Mouse (Mus musculus): Measurements from ENCODE around the gene Bst2. TPM values are rescaled to one million over a fixed set of nuclear protein-coding genes. Genes with fewer than 3 reads are reported as not detected.
A peak's percentile ranks its signal among the peaks of the same experiment; 100 is the strongest.
"Not testable (repeated sequence)": the region's sequence is repeated elsewhere in the genome, so short reads cannot be mapped to it uniquely, and the experiment has no call there.

Gene Bst2
- polyA plus RNA-seq, 2 experiments from 2014 or later, result 75.3 to 150 TPM

DNA sequence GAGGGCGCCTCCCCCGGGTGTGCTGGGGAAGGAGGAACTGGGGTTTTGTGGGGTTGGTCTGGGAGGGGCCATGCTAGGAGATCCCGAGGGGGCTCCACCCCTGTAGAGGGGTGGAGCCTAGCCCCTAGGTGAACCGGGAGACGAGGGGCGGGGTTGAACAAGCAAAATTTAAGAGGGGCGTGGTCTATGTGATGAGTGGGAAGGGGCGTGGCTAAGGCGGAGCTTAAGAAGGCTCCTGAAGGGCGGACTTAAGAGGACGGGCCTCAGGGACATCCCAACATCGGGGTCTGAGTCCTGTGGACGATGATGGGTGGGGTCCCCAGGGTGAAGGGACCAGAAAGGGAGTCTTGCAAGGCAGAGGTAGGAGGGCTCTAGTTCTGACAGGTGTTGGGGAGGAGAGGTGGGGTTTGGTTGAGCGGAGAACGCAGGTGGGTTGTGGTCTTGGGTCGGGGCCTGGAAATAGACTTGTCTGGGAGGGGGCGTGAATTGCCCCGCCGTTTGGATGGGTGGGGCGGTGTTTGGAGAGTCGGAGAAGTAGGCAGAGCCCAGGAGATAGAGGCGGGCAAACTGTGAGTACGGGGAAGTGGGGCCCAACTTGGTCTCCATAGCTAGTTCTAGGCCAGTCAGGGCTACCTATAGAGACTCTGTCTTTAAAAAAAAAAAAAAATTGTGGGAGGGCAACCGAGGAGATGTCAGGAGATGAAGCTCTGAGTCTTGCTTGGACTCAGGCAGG lies 21.9 kb upstream of the Bst2 start:
- peak; percentile 49 for ATAC-seq

DNA sequence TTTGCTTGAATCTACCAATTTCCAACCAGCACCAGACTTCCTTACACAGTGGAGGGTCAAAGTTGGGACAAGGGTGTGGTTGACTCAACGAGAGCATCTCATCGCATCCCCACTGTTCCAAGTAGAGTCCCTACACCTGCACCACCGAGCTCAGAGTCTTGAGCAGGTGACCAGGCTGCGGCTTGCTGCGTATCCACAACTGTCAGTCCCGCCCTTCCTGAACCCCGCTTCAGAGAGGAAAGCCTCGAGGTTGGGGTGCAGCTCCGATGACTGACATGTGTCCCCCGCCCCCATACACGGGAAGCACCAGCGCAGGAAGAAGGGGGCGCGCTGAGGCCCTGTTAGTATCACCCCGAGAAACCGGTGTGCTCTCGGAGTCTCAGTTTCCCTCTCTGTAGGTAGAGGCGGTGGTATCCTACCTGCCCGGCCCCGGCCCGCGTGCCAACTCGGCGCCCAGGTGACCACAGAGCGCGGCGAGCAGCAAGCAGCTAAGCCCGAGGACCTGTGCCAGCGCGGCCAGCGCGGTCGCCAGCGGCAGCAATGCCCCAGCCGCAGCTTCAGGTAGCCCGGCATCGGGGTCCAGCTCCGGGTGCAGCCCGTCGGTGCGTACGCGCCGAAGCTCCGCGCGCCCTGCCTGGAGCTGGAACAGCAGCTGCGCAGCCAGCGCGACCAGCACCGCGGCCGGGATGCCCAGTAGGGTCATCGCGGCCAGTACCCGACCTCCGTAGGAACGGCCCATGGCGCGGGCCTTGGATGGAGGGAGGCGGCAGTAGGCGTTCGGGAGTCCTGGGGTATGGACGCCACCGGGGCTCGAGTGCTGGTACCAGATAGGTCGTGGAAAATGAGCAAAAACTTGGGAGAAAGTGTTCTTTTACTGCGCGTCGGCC lies 21.1 kb upstream of the Bst2 start, which contains the start of gene Tmem221:
Gene Tmem221 (minus strand): TSS at position 801 of the 887 bp plus-strand sequence.
- peak; percentile 42 for ATAC-seq

DNA sequence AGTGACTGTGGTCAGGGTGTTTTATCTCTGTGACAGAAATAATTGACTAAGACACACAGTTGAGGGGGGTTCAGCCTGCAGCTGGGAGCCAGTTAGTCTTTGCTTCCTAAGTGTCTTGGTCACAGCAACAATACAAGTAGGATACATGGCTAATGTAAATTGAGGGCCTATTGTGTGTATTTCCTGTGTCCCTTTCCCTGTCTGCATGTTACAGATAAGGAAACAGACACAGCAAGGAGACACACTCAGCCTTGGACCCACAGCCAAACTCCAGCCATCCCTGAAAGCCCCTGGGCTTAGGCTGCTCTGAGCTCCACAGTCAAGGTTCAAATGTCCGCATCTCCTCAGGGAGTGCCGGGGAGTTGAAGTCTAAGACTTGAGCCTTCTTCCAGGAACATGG lies 17.4 kb upstream of the Bst2 start:
- ATAC-seq, result no peak

DNA sequence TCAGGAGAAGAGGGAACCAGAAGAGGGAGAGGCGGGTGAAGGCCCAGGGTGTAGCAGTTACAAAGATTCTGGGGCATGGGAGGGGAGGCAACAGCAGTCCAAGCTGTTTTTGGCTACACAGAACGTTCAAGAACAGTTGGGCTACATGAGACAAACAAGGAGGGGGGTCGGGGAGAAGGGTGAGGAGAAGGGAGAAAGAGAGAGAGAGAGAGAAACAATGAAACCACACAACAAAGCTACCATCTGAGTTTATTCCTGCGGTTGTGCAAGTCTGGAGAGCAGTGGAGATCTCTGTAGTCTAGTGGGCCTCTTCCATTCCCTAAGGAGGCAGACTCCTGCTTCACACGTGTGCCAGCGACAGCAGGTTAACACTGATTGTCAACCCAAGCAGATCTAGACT lies 16.7 kb upstream of the Bst2 start:
- ATAC-seq, result no peak

GRCm38 (mm10) chr8:71552770-71553169 lies 15.5 kb upstream of the Bst2 start:
- no peak for ATAC-seq

DNA sequence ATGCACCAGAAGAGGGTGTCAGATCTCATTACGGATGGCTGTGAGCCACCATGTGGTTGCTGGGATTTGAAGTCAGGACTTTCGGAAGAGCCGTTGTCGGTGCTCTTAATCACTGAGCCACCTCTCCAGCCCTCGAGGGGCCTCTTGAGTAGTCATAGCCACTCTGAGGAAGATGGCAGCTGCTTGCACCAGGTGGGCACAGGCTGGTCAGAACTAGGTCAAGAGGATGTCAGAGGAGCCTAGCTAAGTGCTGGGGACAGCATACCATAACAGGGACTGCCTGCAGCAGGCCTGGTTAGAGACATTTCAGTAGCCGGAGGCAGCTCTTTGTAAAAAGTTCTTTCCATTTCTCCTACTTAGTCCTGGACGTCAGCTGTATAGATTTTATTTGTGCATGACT lies 13.5 kb upstream of the Bst2 start:
- ATAC-seq, result no peak

GRCm38 (mm10) chr8:71547590-71547989 lies 10.3 kb upstream of the Bst2 start:
- no peak for ATAC-seq

DNA sequence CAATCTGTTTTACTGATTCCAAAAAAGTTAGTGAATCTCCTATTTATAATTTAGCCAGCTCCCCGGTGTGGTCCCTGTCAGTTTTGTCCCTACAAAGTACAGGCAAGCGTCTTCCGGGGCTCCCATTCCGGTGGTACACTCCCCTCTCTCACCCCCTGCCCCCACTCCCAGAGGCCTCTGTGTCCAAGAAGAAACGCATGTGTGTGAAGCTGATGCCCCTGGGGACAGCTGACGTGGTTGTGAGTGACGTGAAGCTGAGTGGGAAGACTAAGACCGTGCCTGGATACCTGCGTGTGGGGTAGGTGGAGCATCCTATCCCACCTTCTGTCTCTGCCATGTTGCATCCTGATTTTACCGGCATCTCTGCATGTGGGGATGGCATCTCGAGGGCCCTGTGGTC lies 7.8 kb upstream of the Bst2 start:
- no peak for ATAC-seq

GRCm38 (mm10) chr8:71543755-71544154 lies 6.5 kb upstream of the Bst2 start:
- ATAC-seq, result no peak

GRCm38 (mm10) chr8:71542632-71543343 lies 5.5 kb upstream of the Bst2 start, which contains the start of gene Mvb12a:
Gene Mvb12a, plus strand, starts transcription at chr8:71542922.
- ATAC-seq, result peak; percentile 99

GRCm38 (mm10) chr8:71535663-71536062 lies 1.6 kb downstream of the Bst2 start:
- no peak for ATAC-seq

GRCm38 (mm10) chr8:71534263-71534810 lies 2.9 kb downstream of the Bst2 start:
- ATAC-seq, result no peak

- ATAC-seq, result not testable (repeated sequence)
Observed at GRCm38 (mm10) chr8:71530735-71531467, 6.4 kb downstream of the Bst2 start.

- peak; percentile 100 for ATAC-seq
Observed at GRCm38 (mm10) chr8:71528362-71529073, 8.7 kb downstream of the Bst2 start.

- ATAC-seq, result no peak
Observed at GRCm38 (mm10) chr8:71527162-71527870, 9.9 kb downstream of the Bst2 start.

- no peak for ATAC-seq
Observed at GRCm38 (mm10) chr8:71526272-71526671, 11.0 kb downstream of the Bst2 start.

GRCm38 (mm10) chr8:71525226-71526050 lies 11.8 kb downstream of the Bst2 start, which contains the start of gene Ccdc194:
Gene Ccdc194, minus strand, starts transcription at chr8:71525711.
- no peak for ATAC-seq

- peak; percentile 94 for ATAC-seq
Observed at GRCm38 (mm10) chr8:71521634-71522033, 15.6 kb downstream of the Bst2 start.

- ATAC-seq, result peak; percentile 73
Observed at GRCm38 (mm10) chr8:71519037-71519825, 18.0 kb downstream of the Bst2 start.

Data from CD4-positive, CD25-positive, alpha-beta regulatory T cell, adult 4 months (primary cell).